Mouse (Mus musculus): ENCODE results near the gene B3gnt4.
"Not testable (repeated sequence)": the region's sequence is repeated elsewhere in the genome, so short reads cannot be mapped to it uniquely, and the experiment has no call there.

The B3gnt4 gene

DNA sequence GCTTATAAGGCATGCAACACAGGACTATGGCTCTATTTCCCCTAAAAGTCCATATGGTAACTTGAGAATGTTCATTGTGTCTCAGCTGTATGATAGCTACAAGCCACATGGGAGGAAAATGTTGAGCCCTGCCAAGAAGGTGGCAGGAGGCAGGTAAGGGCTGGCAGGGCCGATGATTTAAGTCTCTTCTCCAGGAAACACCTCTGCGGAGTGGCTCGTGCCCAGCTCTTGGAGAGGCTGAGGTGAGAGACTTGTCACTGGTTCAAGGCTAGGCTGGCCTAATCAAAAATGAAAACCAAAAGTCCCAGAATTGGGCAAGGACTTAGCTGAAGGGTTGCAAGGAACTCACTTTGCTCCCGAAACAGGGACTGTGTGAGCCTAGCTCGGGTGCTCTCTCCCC lies at the start of gene B3gnt4:
TSS of gene B3gnt4 (plus strand) at position 301 of the 400 bp plus-strand sequence.
- DNase-seq (ENCODE audit: low read depth, low spot score): no peak

GRCm38 (mm10) chr5:123461420-123461819 lies 48.8 kb upstream of the B3gnt4 start:
- DNase-seq (ENCODE audit: low read depth, low spot score): no peak

DNA sequence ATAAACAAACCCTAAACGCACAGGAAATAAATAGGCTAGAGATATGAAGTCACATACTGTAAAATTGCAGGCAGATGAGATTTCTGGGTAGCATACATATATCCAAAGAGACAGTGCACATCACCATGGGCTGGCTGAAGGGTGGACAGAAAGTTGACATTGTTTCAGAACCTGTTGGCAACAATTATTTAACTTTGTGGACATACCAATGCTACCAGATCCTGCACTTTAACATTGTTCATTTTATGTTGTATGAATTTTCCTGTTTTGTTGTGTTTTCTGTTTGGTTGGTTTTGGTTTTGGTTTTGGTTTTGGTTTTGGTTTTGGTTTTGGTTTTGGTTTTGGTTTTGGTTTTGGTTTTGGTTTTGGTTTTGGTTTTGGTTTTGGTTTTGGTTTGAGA lies 45.6 kb upstream of the B3gnt4 start:
- DNase-seq (ENCODE audit: low read depth, low spot score): no peak

GRCm38 (mm10) chr5:123470784-123471400 lies 39.4 kb upstream of the B3gnt4 start:
- no peak for DNase-seq (ENCODE audit: low read depth, low spot score)

- no peak for DNase-seq (ENCODE audit: low read depth, low spot score)
Observed at GRCm38 (mm10) chr5:123473817-123474216, 36.4 kb upstream of the B3gnt4 start.

DNA sequence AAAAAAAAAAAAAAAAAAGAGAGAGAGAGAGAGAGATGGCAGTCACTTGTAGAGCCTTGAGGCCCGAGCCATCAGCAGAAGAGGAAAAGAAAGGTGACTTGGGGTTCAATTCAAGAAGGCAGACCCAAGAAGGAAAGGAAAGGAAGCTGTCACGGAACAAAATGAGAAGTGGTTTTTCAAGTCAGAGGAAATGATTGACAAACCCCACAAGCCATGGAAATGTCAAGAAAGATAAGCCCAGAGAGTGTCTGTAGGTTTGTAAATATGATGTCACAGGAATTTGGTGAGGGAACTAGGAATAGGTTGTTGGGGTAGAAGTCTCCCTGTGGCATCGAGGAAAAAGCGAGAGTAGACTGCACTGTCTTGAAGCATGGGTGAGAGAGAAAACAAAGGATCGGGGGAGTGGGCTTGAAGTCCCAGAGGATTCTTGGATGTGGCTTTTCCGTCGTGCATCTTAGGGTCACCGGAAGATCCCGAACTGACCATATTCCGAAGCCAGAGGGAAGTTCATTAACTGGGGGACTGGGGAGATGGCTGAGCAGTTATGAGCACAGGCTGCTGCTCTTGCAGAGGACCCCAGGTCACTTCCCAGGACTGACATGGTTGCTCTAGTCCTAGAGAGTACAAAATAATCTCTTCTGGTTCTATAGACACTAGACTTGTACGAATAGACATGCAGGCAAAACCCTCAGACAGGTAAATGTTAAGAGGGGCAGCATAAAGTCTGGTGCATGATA lies 22.4 kb upstream of the B3gnt4 start:
- DNase-seq (ENCODE audit: low read depth, low spot score): no peak

DNA sequence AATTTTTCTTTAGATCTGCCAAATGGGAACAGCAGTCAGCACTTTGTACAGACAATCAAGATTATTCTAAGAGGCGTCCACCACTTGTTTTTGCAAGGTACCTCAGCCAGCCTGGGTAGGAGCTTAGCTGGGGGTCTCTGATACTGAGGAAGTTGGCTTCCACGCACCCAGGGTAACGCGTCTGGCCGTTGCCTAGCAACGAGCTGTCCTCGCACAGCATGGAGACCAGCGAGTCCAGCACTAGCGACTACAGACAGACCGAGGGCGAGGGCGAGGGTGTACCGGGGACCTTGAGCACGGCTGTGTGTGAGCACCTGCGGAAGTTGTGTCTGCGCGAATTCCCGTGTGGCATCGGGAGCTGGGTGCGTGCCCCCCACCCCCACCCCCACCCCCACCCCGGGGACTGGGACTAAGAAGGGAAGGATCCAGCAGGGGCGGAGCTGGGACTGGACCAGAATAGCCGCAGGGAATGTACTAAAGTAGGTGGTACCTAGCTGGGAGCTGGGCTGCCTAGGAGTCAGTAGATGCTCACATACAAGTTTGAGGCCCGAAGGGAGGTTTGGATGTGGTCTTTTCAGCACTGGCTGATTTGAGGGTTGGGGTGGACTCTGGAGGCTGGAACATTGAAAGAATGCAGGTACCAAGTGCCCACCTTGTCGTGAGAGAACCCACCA lies 21.0 kb upstream of the B3gnt4 start, which contains the start of the genes Lrrc43 and Il31:
TSS of gene Lrrc43 (plus strand) at position 194 of the 674 bp plus-strand sequence.
TSS of gene Il31 (minus strand) at position 378 of the 674 bp plus-strand sequence.
- no peak for DNase-seq (ENCODE audit: low read depth, low spot score)

DNA sequence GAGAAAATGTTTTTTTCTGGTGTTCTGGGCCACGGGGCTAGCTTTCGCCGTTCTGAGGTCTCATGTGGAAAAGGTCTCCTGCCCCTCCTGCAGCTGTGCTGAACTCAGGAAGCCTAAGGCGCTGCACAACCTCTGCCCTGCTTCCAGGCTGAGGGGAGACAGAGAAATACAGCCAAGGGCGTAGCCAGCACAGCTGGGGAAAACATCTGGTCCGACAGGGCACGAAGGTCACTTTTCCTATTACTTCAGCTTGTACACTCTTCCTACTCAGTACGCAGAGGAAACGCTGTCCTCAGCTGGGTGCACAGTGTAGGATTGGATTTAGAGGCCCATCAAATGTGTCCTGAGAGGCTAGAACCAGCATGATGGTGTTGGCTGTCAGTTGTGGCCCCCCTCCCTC lies 20.3 kb upstream of the B3gnt4 start:
- no peak for DNase-seq (ENCODE audit: low read depth, low spot score)

- DNase-seq (ENCODE audit: low read depth, low spot score): peak; percentile 45
Observed at GRCm38 (mm10) chr5:123499717-123500116, 10.5 kb upstream of the B3gnt4 start.

DNA sequence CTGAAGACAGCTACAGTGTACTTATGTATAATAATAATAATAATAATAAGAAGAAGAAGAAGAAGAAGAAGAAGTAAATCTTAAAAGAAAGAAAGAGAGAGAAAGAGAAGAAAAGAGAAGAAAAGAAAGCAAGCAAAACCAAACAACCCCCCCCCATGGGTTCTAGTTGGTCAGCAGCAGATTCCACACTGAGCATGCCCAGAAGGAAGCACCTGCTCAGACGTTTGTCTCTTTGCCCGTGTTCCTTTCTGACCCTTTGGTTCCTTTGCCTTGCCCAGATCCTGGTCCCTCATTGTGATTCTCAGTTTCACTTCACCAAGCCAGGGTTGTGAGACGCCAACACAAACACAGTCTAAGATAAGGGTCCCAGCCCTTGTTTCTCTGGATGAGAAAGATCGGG lies 8.3 kb upstream of the B3gnt4 start:
- DNase-seq (ENCODE audit: low read depth, low spot score): no peak

- DNase-seq (ENCODE audit: low read depth, low spot score): peak; percentile 64
Observed at GRCm38 (mm10) chr5:123507936-123508723, 2.1 kb upstream of the B3gnt4 start.

- DNase-seq (ENCODE audit: low read depth, low spot score): no peak
Observed at GRCm38 (mm10) chr5:123508921-123509320, 1.3 kb upstream of the B3gnt4 start.

- not testable (repeated sequence) for DNase-seq (ENCODE audit: low read depth, low spot score)
Observed at GRCm38 (mm10) chr5:123511426-123511825, 1.2 kb downstream of the B3gnt4 start.

DNA sequence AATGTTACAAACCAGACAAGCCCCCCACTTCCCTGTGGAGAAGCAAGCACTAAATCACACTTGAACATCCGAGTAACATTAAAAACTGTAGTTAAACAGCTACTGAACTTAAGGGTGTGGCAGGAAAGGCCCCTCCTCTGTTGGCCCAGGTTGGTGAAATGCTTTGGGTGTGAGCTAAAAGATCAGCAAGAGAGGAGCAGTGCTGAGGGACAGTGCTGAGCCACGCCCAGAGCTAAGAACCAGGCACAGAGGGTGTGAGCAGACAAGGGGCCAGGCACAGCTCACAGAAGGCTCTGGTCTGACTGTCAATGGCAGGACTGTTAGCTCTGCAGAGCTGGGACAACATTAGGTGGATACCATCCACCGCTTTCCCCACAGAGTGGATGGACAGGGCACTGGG lies 1.8 kb downstream of the B3gnt4 start:
- no peak for DNase-seq (ENCODE audit: low read depth, low spot score)

- DNase-seq (ENCODE audit: low read depth, low spot score): no peak
Observed at GRCm38 (mm10) chr5:123514871-123515270, 4.6 kb downstream of the B3gnt4 start.

GRCm38 (mm10) chr5:123520666-123521065 lies 10.4 kb downstream of the B3gnt4 start:
- DNase-seq (ENCODE audit: low read depth, low spot score): no peak

DNA sequence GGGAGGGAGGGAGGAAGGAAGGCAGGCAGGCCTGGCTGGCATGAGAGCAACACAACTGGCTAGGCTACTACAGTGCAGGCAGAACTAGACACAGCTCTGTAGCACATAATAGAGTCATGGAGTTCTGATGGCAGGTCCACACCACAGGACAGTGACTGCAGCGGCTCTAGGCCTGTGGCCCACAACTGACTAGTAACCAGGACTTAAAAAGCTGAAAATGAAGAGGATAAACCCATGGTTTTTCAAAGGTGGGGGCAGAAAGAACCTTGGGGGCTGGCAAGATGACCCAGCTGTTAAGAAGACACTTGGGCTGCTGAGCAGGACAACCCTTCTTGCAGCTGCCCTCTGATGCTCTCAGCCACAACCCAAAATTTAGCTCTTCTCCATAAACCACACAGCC lies 11.4 kb downstream of the B3gnt4 start:
- no peak for DNase-seq (ENCODE audit: low read depth, low spot score)

DNA sequence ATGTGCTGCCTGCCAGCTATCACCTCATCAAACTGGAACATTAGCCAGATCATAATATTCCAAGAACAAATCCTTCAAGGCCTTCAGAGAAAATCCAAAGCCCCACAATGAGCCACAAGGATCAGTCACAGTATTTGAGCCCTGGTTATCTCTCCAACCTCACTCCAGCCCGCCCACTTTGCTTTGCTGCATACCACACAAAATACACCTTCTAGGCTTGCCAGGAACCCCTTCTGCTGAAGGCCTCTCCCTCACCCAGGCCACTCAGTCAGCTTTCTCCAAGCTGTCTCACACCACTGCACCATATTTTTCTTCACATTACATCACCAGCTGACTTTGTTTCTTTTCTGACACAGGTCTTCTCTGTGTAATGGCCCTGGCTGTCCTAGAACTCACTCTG lies 11.9 kb downstream of the B3gnt4 start:
- DNase-seq (ENCODE audit: low read depth, low spot score): no peak

DNA sequence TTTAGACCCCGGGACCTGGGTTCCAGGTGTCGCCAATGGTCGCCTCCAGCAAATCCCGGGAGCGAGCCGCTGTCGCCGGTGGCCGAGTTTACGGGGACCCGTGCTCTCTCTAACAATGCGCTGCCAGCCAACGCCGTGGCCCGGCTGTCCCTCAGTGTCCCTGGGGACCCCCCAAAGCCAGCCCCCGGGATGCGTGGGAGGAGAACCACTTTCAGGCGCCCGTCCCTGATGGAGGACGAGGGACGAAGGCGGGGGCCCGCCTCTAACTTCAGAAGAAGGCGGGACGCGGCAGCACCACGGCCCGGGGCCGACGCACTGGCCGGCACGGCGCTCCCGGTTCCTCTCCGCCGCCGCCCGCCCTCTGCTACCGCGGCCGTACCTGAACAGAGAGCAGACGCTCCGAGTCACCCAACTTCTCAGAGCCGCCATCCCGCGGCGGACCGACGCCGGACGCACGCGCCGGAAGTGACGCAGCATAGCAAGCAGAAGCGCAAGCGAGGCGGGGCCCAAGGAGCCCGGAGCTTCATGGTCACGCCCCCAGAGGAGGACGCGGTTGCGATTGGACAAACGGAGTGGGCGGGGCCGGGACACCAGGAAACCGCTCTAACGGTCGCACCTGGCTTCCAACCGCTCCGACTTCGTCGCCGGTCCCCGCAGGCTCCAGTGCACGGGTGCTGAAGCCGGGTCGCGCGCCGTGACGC lies 13.6 kb downstream of the B3gnt4 start, which contains the start of gene Diablo:
TSS of gene Diablo (minus strand) at position 485 of the 701 bp plus-strand sequence.
- DNase-seq (ENCODE audit: low read depth, low spot score): peak; percentile 94

GRCm38 (mm10) chr5:123524393-123524750 lies 14.1 kb downstream of the B3gnt4 start:
- DNase-seq (ENCODE audit: low read depth, low spot score): no peak

GRCm38 (mm10) chr5:123525281-123525680 lies 15.0 kb downstream of the B3gnt4 start, which contains the start of gene Gm49027:
Gene Gm49027 (minus strand): TSS chr5:123525488.
- no peak for DNase-seq (ENCODE audit: low read depth, low spot score)
